Mouse (Mus musculus): ENCODE measurements around the gene Per1. TPM values are rescaled to one million over a fixed set of nuclear protein-coding genes. Genes with fewer than 3 reads are reported as not detected.

Per1 gene
- polyA plus RNA-seq, 1 experiment from 2014 or later = 10.5 TPM

- no peak overlapping the region for H3K27ac ChIP-seq (ENCODE audit: low read length)
- H3K9me3 ChIP-seq (ENCODE audit: control insufficient read depth, low read depth, low read length) = no peaks in the 10 kb centered on the region
- H3K36me3 ChIP-seq (ENCODE audit: control insufficient read depth, insufficient read depth, low read length) = no peaks in the 10 kb centered on the region
- H3K4me3 ChIP-seq (ENCODE audit: low read depth, low read length) = peak overlapping the region; percentile 17
- H3K4me1 ChIP-seq (ENCODE audit: control insufficient read depth, insufficient read depth, low read length) = no peaks in the 10 kb centered on the region
- no peak for ATAC-seq (ENCODE audit: insufficient number of reproducible peaks, insufficient read depth, low FRiP score, low read depth)
- WGBS = 2% methylated on average over 7 of the region's 7 CpGs
- H3K9ac ChIP-seq (replicated peaks; ENCODE audit: low read depth, low read length) = no peak overlapping the region
- H3K27me3 ChIP-seq (ENCODE audit: control insufficient read depth, insufficient read depth, low read length) = no peaks in the 10 kb centered on the region
- peak overlapping the region; percentile 40 for H3K4me2 ChIP-seq (replicated peaks; ENCODE audit: low read depth, low read length)
Observed at GRCm38 (mm10) chr11:69150444-69150843, 55.4 kb downstream of the Per1 start.

GRCm38 (mm10) chr11:69151004-69151403, 56.0 kb downstream of the Per1 start:
- H3K27me3 ChIP-seq (ENCODE audit: control insufficient read depth, insufficient read depth, low read length) = no peaks in the 10 kb centered on the region
- 58% methylated on average over 6 of the region's 6 CpGs for WGBS
- H3K9me3 ChIP-seq (ENCODE audit: control insufficient read depth, low read depth, low read length) = no peaks in the 10 kb centered on the region
- no peak for ATAC-seq (ENCODE audit: insufficient number of reproducible peaks, insufficient read depth, low FRiP score, low read depth)
- H3K4me3 ChIP-seq (ENCODE audit: low read depth, low read length) = peak overlapping the region; percentile 17; the same call in 1 of the 2 replicates
- no peaks in the 10 kb centered on the region for H3K36me3 ChIP-seq (ENCODE audit: control insufficient read depth, insufficient read depth, low read length)
- H3K4me2 ChIP-seq (replicated peaks; ENCODE audit: low read depth, low read length) = peak overlapping the region; percentile 40
- H3K9ac ChIP-seq (replicated peaks; ENCODE audit: low read depth, low read length) = no peak overlapping the region
- H3K27ac ChIP-seq (ENCODE audit: low read length) = no peak overlapping the region
- H3K4me1 ChIP-seq (ENCODE audit: control insufficient read depth, insufficient read depth, low read length) = no peaks in the 10 kb centered on the region

- H3K9ac ChIP-seq (replicated peaks; ENCODE audit: low read depth, low read length) = no peak overlapping the region
- 83% methylated on average over 8 of the region's 8 CpGs for WGBS
- H3K4me2 ChIP-seq (replicated peaks; ENCODE audit: low read depth, low read length) = no peak overlapping the region
- no peaks in the 10 kb centered on the region for H3K9me3 ChIP-seq (ENCODE audit: control insufficient read depth, low read depth, low read length)
- H3K27me3 ChIP-seq (ENCODE audit: control insufficient read depth, insufficient read depth, low read length) = 0 out of 2 replicates have a peak, but pooled peaks cover 8% of the 10 kb centered on the region
- no peak overlapping the region for H3K27ac ChIP-seq (ENCODE audit: low read length)
- no peaks in the 10 kb centered on the region for H3K36me3 ChIP-seq (ENCODE audit: control insufficient read depth, insufficient read depth, low read length)
- no peak for ATAC-seq (ENCODE audit: insufficient number of reproducible peaks, insufficient read depth, low FRiP score, low read depth)
- H3K4me1 ChIP-seq (ENCODE audit: control insufficient read depth, insufficient read depth, low read length) = 0 out of 2 replicates have a peak, but pooled peaks cover 7% of the 10 kb centered on the region
- H3K4me3 ChIP-seq (ENCODE audit: low read depth, low read length) = no peak overlapping the region
Observed at GRCm38 (mm10) chr11:69153831-69154230, 58.8 kb downstream of the Per1 start.

GRCm38 (mm10) chr11:69155351-69155750, 60.3 kb downstream of the Per1 start:
- WGBS = 50% methylated on average over 1 of the region's 1 CpGs
- Histone ChIP-seq H3K4me2 (replicated peaks; ENCODE audit: low read depth, low read length) (no peak overlapping the region), H3K36me3 (ENCODE audit: control insufficient read depth, insufficient read depth, low read length) (no peaks in the 10 kb centered on the region), H3K27ac (ENCODE audit: low read length) (no peak overlapping the region), H3K9me3 (ENCODE audit: control insufficient read depth, low read depth, low read length) (no peaks in the 10 kb centered on the region), H3K4me3 (ENCODE audit: low read depth, low read length) (no peak overlapping the region), H3K4me1 (ENCODE audit: control insufficient read depth, insufficient read depth, low read length) (0 out of 2 replicates have a peak, but pooled peaks cover 7% of the 10 kb centered on the region), H3K27me3 (ENCODE audit: control insufficient read depth, insufficient read depth, low read length) (0 out of 2 replicates have a peak, but pooled peaks cover 8% of the 10 kb centered on the region), H3K9ac (replicated peaks; ENCODE audit: low read depth, low read length) (no peak overlapping the region)
- no peak for ATAC-seq (ENCODE audit: insufficient number of reproducible peaks, insufficient read depth, low FRiP score, low read depth)

- H3K36me3 ChIP-seq (ENCODE audit: control insufficient read depth, insufficient read depth, low read length) = no peaks in the 10 kb centered on the region
- 0 out of 2 replicates have a peak, but pooled peaks cover 7% of the 10 kb centered on the region for H3K4me1 ChIP-seq (ENCODE audit: control insufficient read depth, insufficient read depth, low read length)
- 0 out of 2 replicates have a peak, but pooled peaks cover 8% of the 10 kb centered on the region for H3K27me3 ChIP-seq (ENCODE audit: control insufficient read depth, insufficient read depth, low read length)
- ATAC-seq (ENCODE audit: insufficient number of reproducible peaks, insufficient read depth, low FRiP score, low read depth) = no peak; the same call in 1 of the 2 replicates
- H3K9me3 ChIP-seq (ENCODE audit: control insufficient read depth, low read depth, low read length) = no peaks in the 10 kb centered on the region
- no peak within 1 kb of the TSS for H3K27ac ChIP-seq (ENCODE audit: low read length)
- H3K4me2 ChIP-seq (replicated peaks; ENCODE audit: low read depth, low read length) = peak within 1 kb of the TSS; percentile 17
- 1% methylated on average over 17 of the region's 18 CpGs for WGBS
- H3K9ac ChIP-seq (replicated peaks; ENCODE audit: low read depth, low read length) = no peak within 1 kb of the TSS
- H3K4me3 ChIP-seq (ENCODE audit: low read depth, low read length) = no peak within 1 kb of the TSS
Observed at GRCm38 (mm10) chr11:69156800-69157199, 61.8 kb downstream of the Per1 start, which contains the start of gene Alox12b. TSS of gene Alox12b (plus strand) at chr11:69156989.

Other genes starting within 250 kb of the Per1 start
- 68.5 and 75.0 TPM in 2 replicates for gene Ndel1, start 223.4 kb upstream of the Per1 start, polyA plus RNA-seq (2014; fragmentation: Nextera tagmentation; extraction: Ambion mirVana)
- gene Rnf222, start 206.7 kb upstream of the Per1 start, polyA plus RNA-seq (2014; fragmentation: Nextera tagmentation; extraction: Ambion mirVana) = not detected in 2 replicates
- 1,222 and 1,288 TPM in 2 replicates for gene Rpl26, start 193.6 kb upstream of the Per1 start, polyA plus RNA-seq (2014; fragmentation: Nextera tagmentation; extraction: Ambion mirVana)
- 0.55 TPM in 1 of 2 replicates, not detected in the other for gene Odf4, start 168.1 kb upstream of the Per1 start, polyA plus RNA-seq (2014; fragmentation: Nextera tagmentation; extraction: Ambion mirVana)
- 10.9 and 13.0 TPM in 2 replicates for gene Arhgef15, start 137.7 kb upstream of the Per1 start, polyA plus RNA-seq (2014; fragmentation: Nextera tagmentation; extraction: Ambion mirVana)
- 4.1 and 5.4 TPM in 2 replicates for gene Slc25a35, start 127.1 kb upstream of the Per1 start, polyA plus RNA-seq (2014; fragmentation: Nextera tagmentation; extraction: Ambion mirVana)
- 58.9 and 63.6 TPM in 2 replicates for gene Rangrf, start 120.0 kb upstream of the Per1 start, polyA plus RNA-seq (2014; fragmentation: Nextera tagmentation; extraction: Ambion mirVana)
- gene Pfas, start 86.8 kb upstream of the Per1 start, polyA plus RNA-seq (2014; fragmentation: Nextera tagmentation; extraction: Ambion mirVana) = 31.8 and 36.6 TPM in 2 replicates
- gene Ctc1, start 79.3 kb upstream of the Per1 start, polyA plus RNA-seq (2014; fragmentation: Nextera tagmentation; extraction: Ambion mirVana) = 45.0 and 47.3 TPM in 2 replicates
- gene Aurkb, start 49.6 kb upstream of the Per1 start, polyA plus RNA-seq (2014; fragmentation: Nextera tagmentation; extraction: Ambion mirVana) = 147 and 153 TPM in 2 replicates
- 9.2 and 11.0 TPM in 2 replicates for gene Borcs6, start 35.5 kb upstream of the Per1 start, polyA plus RNA-seq (2014; fragmentation: Nextera tagmentation; extraction: Ambion mirVana)
- gene Tmem107, start 24.4 kb upstream of the Per1 start, polyA plus RNA-seq (2014; fragmentation: Nextera tagmentation; extraction: Ambion mirVana) = 59.4 and 59.8 TPM in 2 replicates
- 104 and 107 TPM in 2 replicates for gene Vamp2, start 6.7 kb upstream of the Per1 start, polyA plus RNA-seq (2014; fragmentation: Nextera tagmentation; extraction: Ambion mirVana)
- 0.39 and 0.54 TPM in 2 replicates for gene Hes7, start 25.2 kb downstream of the Per1 start, polyA plus RNA-seq (2014; fragmentation: Nextera tagmentation; extraction: Ambion mirVana)
- gene 9130213A22Rik, start 27.4 kb downstream of the Per1 start, polyA plus RNA-seq (2014; fragmentation: Nextera tagmentation; extraction: Ambion mirVana) = 0.29 and 0.36 TPM in 2 replicates
- gene Aloxe3, start 30.7 kb downstream of the Per1 start, polyA plus RNA-seq (2014; fragmentation: Nextera tagmentation; extraction: Ambion mirVana) = 0.29 and 0.49 TPM in 2 replicates
- gene Alox12b, start 61.8 kb downstream of the Per1 start, polyA plus RNA-seq (2014; fragmentation: Nextera tagmentation; extraction: Ambion mirVana) = not detected in 2 replicates
- 0.15 TPM in 1 of 2 replicates, not detected in the other for gene Alox8, start 102.6 kb downstream of the Per1 start, polyA plus RNA-seq (2014; fragmentation: Nextera tagmentation; extraction: Ambion mirVana)
- 0.06 TPM in 1 of 2 replicates, not detected in the other for gene Gucy2e, start 141.8 kb downstream of the Per1 start, polyA plus RNA-seq (2014; fragmentation: Nextera tagmentation; extraction: Ambion mirVana)
- 13.9 and 16.4 TPM in 2 replicates for gene Cntrob, start 228.6 kb downstream of the Per1 start, polyA plus RNA-seq (2014; fragmentation: Nextera tagmentation; extraction: Ambion mirVana)
- gene Trappc1, start 228.8 kb downstream of the Per1 start, polyA plus RNA-seq (2014; fragmentation: Nextera tagmentation; extraction: Ambion mirVana) = 141 and 147 TPM in 2 replicates
- 1.7 TPM in 2 replicates for gene Kcnab3, start 231.0 kb downstream of the Per1 start, polyA plus RNA-seq (2014; fragmentation: Nextera tagmentation; extraction: Ambion mirVana)
- 15.3 and 16.3 TPM in 2 replicates for gene Rnf227, start 245.2 kb downstream of the Per1 start, polyA plus RNA-seq (2014; fragmentation: Nextera tagmentation; extraction: Ambion mirVana)